Mouse (Mus musculus): ENCODE results near the gene Ccdc124.
"Not testable (repeated sequence)": the region's sequence is repeated elsewhere in the genome, so short reads cannot be mapped to it uniquely, and the experiment has no call there.

- TF ChIP-seq MAFK (IDR thresholded peaks at IDR 0.05; ENCODE audit: insufficient read depth, low read depth, low read length); CHD2 (IDR thresholded peaks at IDR 0.05; ENCODE audit: low read depth, low read length); ZC3H11A (IDR thresholded peaks at IDR 0.05; ENCODE audit: borderline replicate concordance, low read depth, low read length); ZNF384 (IDR thresholded peaks at IDR 0.05; ENCODE audit: low read depth, low read length); HCFC1 (IDR thresholded peaks at IDR 0.05; ENCODE audit: borderline replicate concordance, insufficient read depth, low read length): not testable (repeated sequence)
Measured at GRCm38 (mm10) chr8:70895571-70896259, 22.0 kb upstream of the Ccdc124 start.
